Mouse (Mus musculus): Measurements from ENCODE around the gene Aloxe3.

GRCm38 (mm10) chr11:69120221-69121000 lies 5.3 kb upstream of the Aloxe3 start, which contains the start of gene Hes7:
- TF ChIP-seq CTCF (IDR thresholded peaks at IDR 0.05; ENCODE audit: low read depth, low read length): no peak
- no peak for TF ChIP-seq POLR2A (IDR thresholded peaks at IDR 0.05; ENCODE audit: borderline replicate concordance, low read depth, low read length)
